Mouse (Mus musculus) granulocyte monocyte progenitor cell, adult 5-6 weeks (primary cell): ENCODE data around the gene Krtap28-10. TPM values are rescaled to one million over a fixed set of nuclear protein-coding genes. Genes with fewer than 3 reads are reported as not detected.
"Not testable (repeated sequence)": the region's sequence is repeated elsewhere in the genome, so short reads cannot be mapped to it uniquely, and the experiment has no call there.

ENCODE experiments used
- ATAC-seq: replicated peaks from 2 replicates; pipeline ENCODE4 v1.8.0; 2016; ENCODE audit warnings: mild to moderate bottlenecking, moderate TSS enrichment, inconsistent platforms; ENCODE audit not compliant: poor library complexity, severe bottlenecking
- total RNA-seq, 2 experiments: library from RNA; stranded (forward) in 1 of 2; stranded (reverse) in 1 of 2; fragments of 200-712, 200-1000 nt in 1 of 2; fragments of >200 nt in 1 of 2; fragmentation: Nextera tagmentation in 1 of 2; gene quantifications; 2 replicates each; pipeline ENCODE4 v1.2.3; 2014 to 2017

Krtap28-10 gene
- total RNA-seq, 2 experiments from 2014 or later, result not detected

- no peak for ATAC-seq
These were observed 26.9 kb downstream of the Krtap28-10 start for GRCm38 (mm10) chr1:83015329-83015879.

GRCm38 (mm10) chr1:83014477-83014876, 27.8 kb downstream of the Krtap28-10 start:
- ATAC-seq, result no peak

GRCm38 (mm10) chr1:83007471-83007870, 34.8 kb downstream of the Krtap28-10 start:
- ATAC-seq, result no peak

DNA sequence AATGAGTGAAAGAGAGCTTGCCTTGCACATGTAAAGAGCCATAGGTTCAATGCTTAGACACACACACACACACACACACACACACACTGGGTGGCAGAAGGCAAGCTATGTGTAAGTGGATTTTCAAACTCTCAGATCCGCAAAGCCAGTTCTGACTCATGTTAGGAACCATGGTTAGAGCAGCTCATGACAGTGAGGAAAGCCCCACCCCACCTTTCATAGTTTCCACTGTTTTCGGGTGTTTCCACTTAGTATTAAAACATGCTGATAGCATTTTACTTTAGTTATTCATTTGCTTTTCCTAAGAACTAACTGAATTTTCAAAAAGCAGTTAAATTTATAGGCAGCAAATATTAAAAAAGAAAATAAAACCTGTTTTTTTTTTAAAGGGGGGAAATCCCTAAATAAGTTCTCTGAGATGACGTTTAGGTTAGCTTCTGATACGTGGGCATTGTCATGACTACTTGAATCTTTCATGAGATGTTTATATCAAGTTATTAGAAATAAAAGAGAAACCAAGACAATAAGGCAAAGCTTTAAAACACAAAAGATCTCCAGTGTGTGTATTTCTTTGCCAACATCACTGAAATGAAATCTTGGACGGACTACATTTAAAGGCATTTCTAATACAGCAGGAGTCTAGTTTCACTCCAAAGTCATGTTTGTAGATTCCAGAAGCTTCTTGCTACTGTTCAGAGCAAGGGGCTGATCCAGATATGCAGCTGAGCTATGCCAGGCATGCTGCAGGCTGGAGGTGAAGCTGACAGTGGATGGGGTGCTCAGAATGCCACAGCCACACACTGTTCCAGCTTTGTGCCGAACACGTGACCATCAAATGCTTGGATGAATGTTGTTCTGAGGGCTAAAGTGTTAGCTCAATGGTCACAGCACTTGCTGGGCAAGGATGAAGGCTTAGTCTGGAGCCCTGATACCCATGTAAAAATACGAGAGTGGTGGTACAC, 35.8 kb downstream of the Krtap28-10 start:
- ATAC-seq, result no peak

GRCm38 (mm10) chr1:83000306-83000705, 42.0 kb downstream of the Krtap28-10 start, which contains the start of gene Gm47959:
Gene Gm47959 (plus strand): TSS chr1:83000548.
- not testable (repeated sequence) for ATAC-seq

- no peak for ATAC-seq
These were observed 48.3 kb downstream of the Krtap28-10 start for GRCm38 (mm10) chr1:82993947-82994346.

- ATAC-seq, result no peak
These were observed 50.2 kb downstream of the Krtap28-10 start for GRCm38 (mm10) chr1:82992093-82992492.

GRCm38 (mm10) chr1:82991596-82991995, 50.7 kb downstream of the Krtap28-10 start:
- no peak for ATAC-seq

Other genes with a start within 250 kb of the Krtap28-10 start
- 23.1 and 26.3 TPM in 2 replicates for gene Agfg1, start 203.0 kb downstream of the Krtap28-10 start, total RNA-seq (2014; fragmentation: Nextera tagmentation)
- gene Agfg1, start 203.0 kb downstream of the Krtap28-10 start, total RNA-seq (2017), result 32.5 and 33.5 TPM in 2 replicates
- gene A030005L19Rik, start 129.2 kb downstream of the Krtap28-10 start, total RNA-seq (2014; fragmentation: Nextera tagmentation), result 1.5 TPM in 1 of 2 replicates, not detected in the other
- gene A030005L19Rik, start 129.2 kb downstream of the Krtap28-10 start, total RNA-seq (2017), result not detected in 2 replicates
- gene A030014E15Rik, start 117.6 kb downstream of the Krtap28-10 start, total RNA-seq (2014; fragmentation: Nextera tagmentation), result not detected in 2 replicates
- not detected in 2 replicates for gene A030014E15Rik, start 117.6 kb downstream of the Krtap28-10 start, total RNA-seq (2017)
- not detected in 2 replicates for gene Gm6217, start 111.1 kb downstream of the Krtap28-10 start, total RNA-seq (2014; fragmentation: Nextera tagmentation)
- gene Gm6217, start 111.1 kb downstream of the Krtap28-10 start, total RNA-seq (2017), result not detected in 2 replicates
- not detected in 2 replicates for gene A030003K21Rik, start 99.1 kb downstream of the Krtap28-10 start, total RNA-seq (2014; fragmentation: Nextera tagmentation)
- gene A030003K21Rik, start 99.1 kb downstream of the Krtap28-10 start, total RNA-seq (2017), result not detected in 2 replicates
- gene Gm7544, start 86.5 kb downstream of the Krtap28-10 start, total RNA-seq (2014; fragmentation: Nextera tagmentation), result not detected in 2 replicates
- gene Gm7544, start 86.5 kb downstream of the Krtap28-10 start, total RNA-seq (2017), result not detected in 2 replicates
- gene Gm47955, start 82.2 kb downstream of the Krtap28-10 start, total RNA-seq (2014; fragmentation: Nextera tagmentation), result not detected in 2 replicates
- gene Gm47955, start 82.2 kb downstream of the Krtap28-10 start, total RNA-seq (2017), result not detected in 2 replicates
- gene Gm47959, start 41.9 kb downstream of the Krtap28-10 start, total RNA-seq (2014; fragmentation: Nextera tagmentation), result not detected in 2 replicates
- not detected in 2 replicates for gene Gm47959, start 41.9 kb downstream of the Krtap28-10 start, total RNA-seq (2017)
- not detected in 2 replicates for gene Slc19a3, start 4.0 kb downstream of the Krtap28-10 start, total RNA-seq (2014; fragmentation: Nextera tagmentation)
- not detected in 2 replicates for gene Slc19a3, start 4.0 kb downstream of the Krtap28-10 start, total RNA-seq (2017)
- not detected in 2 replicates for gene Gm47969, start 2.5 kb upstream of the Krtap28-10 start, total RNA-seq (2014; fragmentation: Nextera tagmentation)
- gene Gm47969, start 2.5 kb upstream of the Krtap28-10 start, total RNA-seq (2017), result not detected in 2 replicates
- not detected in 2 replicates for gene A030005K14Rik, start 16.9 kb upstream of the Krtap28-10 start, total RNA-seq (2014; fragmentation: Nextera tagmentation)
- gene A030005K14Rik, start 16.9 kb upstream of the Krtap28-10 start, total RNA-seq (2017), result not detected in 2 replicates
- not detected in 2 replicates for gene Krtap28-13, start 18.4 kb upstream of the Krtap28-10 start, total RNA-seq (2014; fragmentation: Nextera tagmentation)
- not detected in 2 replicates for gene Krtap28-13, start 18.4 kb upstream of the Krtap28-10 start, total RNA-seq (2017)
- gene Ccl20, start 74.3 kb upstream of the Krtap28-10 start, total RNA-seq (2014; fragmentation: Nextera tagmentation), result not detected in 2 replicates
- not detected in 2 replicates for gene Ccl20, start 74.3 kb upstream of the Krtap28-10 start, total RNA-seq (2017)
- gene Daw1, start 117.3 kb upstream of the Krtap28-10 start, total RNA-seq (2014; fragmentation: Nextera tagmentation), result not detected in 2 replicates
- gene Daw1, start 117.3 kb upstream of the Krtap28-10 start, total RNA-seq (2017), result not detected in 2 replicates